Mouse (Mus musculus): Measurements from ENCODE around the gene Fbf1. TPM values are rescaled to one million over a fixed set of nuclear protein-coding genes. Genes with fewer than 3 reads are reported as not detected.

Fbf1 gene
- polyA plus RNA-seq, 1 experiment from 2014 or later = 87.4 TPM

DNA sequence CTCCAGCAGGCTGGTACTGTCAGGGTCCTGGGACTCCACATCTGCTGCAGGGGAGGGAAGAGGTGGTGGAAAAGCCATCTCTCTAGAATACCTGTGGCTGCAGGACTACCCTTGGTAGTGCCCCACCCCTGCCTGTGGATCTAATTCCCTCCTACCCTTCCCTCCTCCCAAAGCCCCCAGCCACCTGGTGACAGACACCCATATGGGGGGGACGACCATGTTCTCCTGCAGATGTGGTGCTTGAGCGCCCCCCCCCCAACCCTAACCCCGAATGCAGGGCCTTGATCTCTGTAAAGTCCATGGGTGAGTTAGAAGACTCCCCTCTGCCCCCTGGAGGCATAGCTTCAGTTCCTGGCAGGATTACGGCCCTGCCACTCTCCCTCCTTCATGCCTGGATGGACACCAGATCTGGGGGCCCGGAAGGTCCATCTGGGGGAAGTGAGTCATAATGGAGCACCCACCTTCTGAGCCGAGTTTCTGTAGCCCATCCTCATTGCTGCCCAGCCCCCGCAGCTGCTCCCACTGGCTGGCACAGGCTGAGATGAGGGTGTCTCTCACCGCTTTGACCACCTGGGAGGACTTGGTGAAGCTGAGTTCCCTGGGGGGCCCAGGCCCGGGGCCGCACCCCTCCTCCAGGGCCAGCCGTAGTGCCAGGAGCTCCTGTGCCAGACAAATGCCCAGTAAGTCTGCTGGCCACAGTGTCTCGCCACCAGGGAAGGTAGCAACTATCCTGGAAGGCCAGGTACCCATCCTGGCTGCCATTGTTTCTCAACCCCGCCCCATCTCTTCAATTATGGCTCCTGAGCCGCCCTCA is 60.8 kb downstream of the Fbf1 start:
- H3K4me3 ChIP-seq (replicated peaks; ENCODE audit: low read length) = no peak overlapping the region
- H3K4me2 ChIP-seq (ENCODE audit: low read length) = no peak overlapping the region
- H3K4me1 ChIP-seq (replicated peaks; ENCODE audit: control insufficient read depth, insufficient read depth, low read length) = peaks cover 50% of the 10 kb centered on the region
- H3K9me3 ChIP-seq (ENCODE audit: control insufficient read depth, low read length) = no peaks in the 10 kb centered on the region
- 21% methylated on average over 14 of the region's 14 CpGs for WGBS
- H3K27me3 ChIP-seq (replicated peaks; ENCODE audit: control insufficient read depth, insufficient read depth, low read length) = peaks cover 54% of the 10 kb centered on the region
- no peak for ATAC-seq
- no peaks in the 10 kb centered on the region for H3K36me3 ChIP-seq (ENCODE audit: control insufficient read depth, insufficient read depth)
- H3K27ac ChIP-seq (ENCODE audit: low read length) = no peak overlapping the region
- no peak overlapping the region; the same call in 1 of the 2 replicates for H3K9ac ChIP-seq (replicated peaks; ENCODE audit: low read depth, low read length)

DNA sequence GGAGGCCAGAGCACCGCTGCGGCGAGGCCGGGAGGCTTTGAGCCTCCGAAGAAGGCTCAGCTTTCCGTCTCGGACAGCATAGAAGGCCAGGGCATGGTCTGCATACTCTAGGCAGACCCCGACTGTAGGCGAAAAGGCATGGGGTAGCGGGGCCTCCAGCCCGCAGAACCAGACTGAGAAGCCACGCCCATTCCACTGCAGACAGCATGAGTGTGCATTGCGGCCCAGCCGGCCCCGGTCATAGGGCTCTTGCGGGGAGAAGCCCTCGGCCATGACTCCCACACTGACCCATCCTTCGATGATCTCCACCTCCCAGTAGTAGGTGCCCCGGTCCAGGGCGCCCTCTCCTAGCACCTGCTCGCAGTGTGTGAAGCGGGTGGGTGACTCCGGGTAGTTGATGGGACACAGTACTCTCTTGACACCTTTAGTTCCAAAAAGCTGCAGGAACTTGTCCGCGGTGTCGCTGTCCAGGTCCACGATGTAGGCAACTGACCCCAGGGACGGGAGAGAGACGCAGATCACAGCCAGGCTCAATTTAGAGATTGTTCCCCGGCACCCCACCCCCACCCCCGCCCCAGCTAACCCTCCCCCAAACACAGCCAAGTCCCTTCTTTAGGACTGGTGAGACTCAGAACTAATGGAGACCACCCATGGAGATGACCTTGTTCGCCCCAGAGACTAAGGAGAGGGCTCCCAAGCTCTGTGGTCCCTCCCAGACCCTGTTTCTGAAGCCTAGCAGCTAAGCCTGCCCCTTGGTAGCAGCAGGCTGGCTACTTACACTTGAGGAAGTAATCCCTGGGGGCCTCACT is 61.6 kb downstream of the Fbf1 start:
- WGBS = 25% methylated on average over 32 of the region's 32 CpGs
- Histone ChIP-seq H3K27me3 (replicated peaks; ENCODE audit: control insufficient read depth, insufficient read depth, low read length) (peaks cover 54% of the 10 kb centered on the region), H3K27ac (ENCODE audit: low read length) (no peak overlapping the region), H3K4me2 (ENCODE audit: low read length) (no peak overlapping the region), H3K4me3 (replicated peaks; ENCODE audit: low read length) (no peak overlapping the region), H3K36me3 (ENCODE audit: control insufficient read depth, insufficient read depth) (no peaks in the 10 kb centered on the region), H3K4me1 (replicated peaks; ENCODE audit: control insufficient read depth, insufficient read depth, low read length) (peaks cover 55% of the 10 kb centered on the region), H3K9me3 (ENCODE audit: control insufficient read depth, low read length) (no peaks in the 10 kb centered on the region), H3K9ac (replicated peaks; ENCODE audit: low read depth, low read length) (no peak overlapping the region)
- no peak for ATAC-seq

DNA sequence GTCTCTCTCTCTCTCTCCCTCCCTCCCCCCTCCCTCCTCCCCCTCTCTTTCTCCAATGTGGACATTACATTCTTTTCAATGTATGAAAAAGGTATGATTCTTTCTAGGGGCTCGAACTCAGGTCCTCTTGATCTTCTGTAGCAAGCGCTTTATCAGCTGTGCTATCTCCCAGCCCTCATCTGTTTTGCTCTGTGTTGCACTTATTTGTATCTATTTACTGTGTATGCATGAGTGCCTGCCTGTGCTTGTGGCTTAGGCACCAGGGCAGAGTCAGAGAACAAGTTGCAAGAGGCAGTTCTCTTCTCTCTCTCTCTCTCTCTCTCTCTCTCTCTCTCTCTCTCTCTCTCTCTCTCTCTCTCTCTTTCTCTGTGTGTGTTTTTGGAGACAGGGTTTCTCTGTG is 62.9 kb downstream of the Fbf1 start:
- no peak overlapping the region for H3K9ac ChIP-seq (replicated peaks; ENCODE audit: low read depth, low read length)
- H3K4me3 ChIP-seq (replicated peaks; ENCODE audit: low read length) = no peak overlapping the region
- H3K4me1 ChIP-seq (replicated peaks; ENCODE audit: control insufficient read depth, insufficient read depth, low read length) = peaks cover 53% of the 10 kb centered on the region
- no peak overlapping the region for H3K27ac ChIP-seq (ENCODE audit: low read length)
- H3K27me3 ChIP-seq (replicated peaks; ENCODE audit: control insufficient read depth, insufficient read depth, low read length) = peaks cover 44% of the 10 kb centered on the region
- no peak for ATAC-seq
- no peaks in the 10 kb centered on the region for H3K9me3 ChIP-seq (ENCODE audit: control insufficient read depth, low read length)
- H3K36me3 ChIP-seq (ENCODE audit: control insufficient read depth, insufficient read depth) = no peaks in the 10 kb centered on the region
- no peak overlapping the region for H3K4me2 ChIP-seq (ENCODE audit: low read length)
- WGBS = 90% methylated on average over 2 of the region's 2 CpGs

- no peak overlapping the region for H3K4me2 ChIP-seq (ENCODE audit: low read length)
- no peaks in the 10 kb centered on the region for H3K36me3 ChIP-seq (ENCODE audit: control insufficient read depth, insufficient read depth)
- H3K27me3 ChIP-seq (replicated peaks; ENCODE audit: control insufficient read depth, insufficient read depth, low read length) = peaks cover 36% of the 10 kb centered on the region
- no peak for ATAC-seq
- H3K9me3 ChIP-seq (ENCODE audit: control insufficient read depth, low read length) = no peaks in the 10 kb centered on the region
- H3K27ac ChIP-seq (ENCODE audit: low read length) = no peak overlapping the region
- peaks cover 44% of the 10 kb centered on the region for H3K4me1 ChIP-seq (replicated peaks; ENCODE audit: control insufficient read depth, insufficient read depth, low read length)
- no peak overlapping the region for H3K4me3 ChIP-seq (replicated peaks; ENCODE audit: low read length)
- 42% methylated on average over 14 of the region's 14 CpGs for WGBS
- H3K9ac ChIP-seq (replicated peaks; ENCODE audit: low read depth, low read length) = no peak overlapping the region
Measured at GRCm38 (mm10) chr11:116104006-116104646, 63.8 kb downstream of the Fbf1 start.

DNA sequence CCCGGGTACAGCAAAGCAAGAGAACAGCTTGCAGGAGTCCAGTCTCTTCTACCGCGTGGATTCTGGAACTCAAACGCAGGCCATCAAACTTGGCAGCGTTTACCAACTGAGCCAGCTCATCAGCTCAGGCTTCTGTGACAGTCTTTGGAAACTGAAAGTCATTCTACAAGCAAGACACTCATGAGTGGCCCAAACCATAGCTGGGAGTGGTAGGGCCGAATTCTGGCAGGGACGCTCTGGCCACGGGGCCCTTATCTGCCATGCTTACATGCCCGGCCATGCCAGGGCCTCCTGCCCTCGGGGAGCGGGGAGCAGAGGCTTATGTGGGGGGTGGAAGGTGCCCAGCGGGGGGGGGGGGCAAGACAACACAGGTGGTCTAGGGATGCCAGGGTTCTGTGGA is 64.4 kb downstream of the Fbf1 start:
- WGBS = 75% methylated on average over 12 of the region's 12 CpGs
- H3K4me1 ChIP-seq (replicated peaks; ENCODE audit: control insufficient read depth, insufficient read depth, low read length) = peaks cover 40% of the 10 kb centered on the region
- no peak overlapping the region for H3K4me2 ChIP-seq (ENCODE audit: low read length)
- H3K36me3 ChIP-seq (ENCODE audit: control insufficient read depth, insufficient read depth) = no peaks in the 10 kb centered on the region
- H3K27ac ChIP-seq (ENCODE audit: low read length) = no peak overlapping the region
- no peak overlapping the region for H3K9ac ChIP-seq (replicated peaks; ENCODE audit: low read depth, low read length)
- no peak overlapping the region for H3K4me3 ChIP-seq (replicated peaks; ENCODE audit: low read length)
- H3K27me3 ChIP-seq (replicated peaks; ENCODE audit: control insufficient read depth, insufficient read depth, low read length) = peaks cover 31% of the 10 kb centered on the region
- no peak for ATAC-seq
- no peaks in the 10 kb centered on the region for H3K9me3 ChIP-seq (ENCODE audit: control insufficient read depth, low read length)

GRCm38 (mm10) chr11:116102472-116102871 is 65.5 kb downstream of the Fbf1 start:
- Histone ChIP-seq H3K27ac (ENCODE audit: low read length) (peak overlapping the region; percentile 75), H3K4me3 (replicated peaks; ENCODE audit: low read length) (no peak overlapping the region), H3K27me3 (replicated peaks; ENCODE audit: control insufficient read depth, insufficient read depth, low read length) (peaks cover 20% of the 10 kb centered on the region), H3K9me3 (ENCODE audit: control insufficient read depth, low read length) (no peaks in the 10 kb centered on the region), H3K4me2 (ENCODE audit: low read length) (no peak overlapping the region), H3K36me3 (ENCODE audit: control insufficient read depth, insufficient read depth) (no peaks in the 10 kb centered on the region), H3K4me1 (replicated peaks; ENCODE audit: control insufficient read depth, insufficient read depth, low read length) (peaks cover 32% of the 10 kb centered on the region), H3K9ac (replicated peaks; ENCODE audit: low read depth, low read length) (no peak overlapping the region)
- 33% methylated on average over 3 of the region's 4 CpGs for WGBS
- peak; percentile 31 for ATAC-seq

GRCm38 (mm10) chr11:116101931-116102381 is 66.0 kb downstream of the Fbf1 start:
- Histone ChIP-seq H3K4me1 (replicated peaks; ENCODE audit: control insufficient read depth, insufficient read depth, low read length) (peaks cover 29% of the 10 kb centered on the region), H3K4me3 (replicated peaks; ENCODE audit: low read length) (no peak overlapping the region), H3K4me2 (ENCODE audit: low read length) (no peak overlapping the region), H3K9me3 (ENCODE audit: control insufficient read depth, low read length) (no peaks in the 10 kb centered on the region), H3K36me3 (ENCODE audit: control insufficient read depth, insufficient read depth) (no peaks in the 10 kb centered on the region), H3K27ac (ENCODE audit: low read length) (peak overlapping the region; percentile 75), H3K9ac (replicated peaks; ENCODE audit: low read depth, low read length) (peak overlapping the region; percentile 22; the same call in 1 of the 2 replicates), H3K27me3 (replicated peaks; ENCODE audit: control insufficient read depth, insufficient read depth, low read length) (peaks cover 15% of the 10 kb centered on the region)
- WGBS = 9% methylated on average over 11 of the region's 11 CpGs
- peak; percentile 93 for ATAC-seq

DNA sequence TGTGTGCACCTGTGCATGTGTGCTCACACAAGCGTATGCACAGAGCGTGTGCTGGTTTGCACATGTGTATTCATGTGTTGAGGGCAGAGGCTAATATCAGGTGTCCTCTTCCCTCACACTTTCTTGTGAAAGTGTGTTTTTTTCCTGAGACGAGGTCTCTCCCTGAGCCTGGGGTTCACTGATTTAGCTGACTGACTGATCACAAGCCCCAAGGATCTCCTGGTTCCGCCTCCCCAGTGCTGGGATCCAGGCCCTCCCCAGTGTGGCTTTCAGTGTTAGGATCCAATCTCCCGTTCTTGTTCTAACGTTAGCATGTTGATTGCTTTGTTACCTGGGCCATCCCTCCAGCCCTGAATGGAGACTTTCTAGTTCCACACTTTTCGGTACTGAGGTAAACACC is 67.1 kb downstream of the Fbf1 start:
- Histone ChIP-seq H3K4me3 (replicated peaks; ENCODE audit: low read length) (no peak overlapping the region), H3K27ac (ENCODE audit: low read length) (no peak overlapping the region), H3K9me3 (ENCODE audit: control insufficient read depth, low read length) (0 out of 2 replicates have a peak, but pooled peaks cover 4% of the 10 kb centered on the region), H3K27me3 (replicated peaks; ENCODE audit: control insufficient read depth, insufficient read depth, low read length) (peaks cover 4% of the 10 kb centered on the region; the same call in 1 of the 2 replicates), H3K36me3 (ENCODE audit: control insufficient read depth, insufficient read depth) (no peaks in the 10 kb centered on the region), H3K9ac (replicated peaks; ENCODE audit: low read depth, low read length) (no peak overlapping the region), H3K4me1 (replicated peaks; ENCODE audit: control insufficient read depth, insufficient read depth, low read length) (peaks cover 21% of the 10 kb centered on the region), H3K4me2 (ENCODE audit: low read length) (no peak overlapping the region)
- no peak for ATAC-seq
- 82% methylated on average over 7 of the region's 7 CpGs for WGBS

DNA sequence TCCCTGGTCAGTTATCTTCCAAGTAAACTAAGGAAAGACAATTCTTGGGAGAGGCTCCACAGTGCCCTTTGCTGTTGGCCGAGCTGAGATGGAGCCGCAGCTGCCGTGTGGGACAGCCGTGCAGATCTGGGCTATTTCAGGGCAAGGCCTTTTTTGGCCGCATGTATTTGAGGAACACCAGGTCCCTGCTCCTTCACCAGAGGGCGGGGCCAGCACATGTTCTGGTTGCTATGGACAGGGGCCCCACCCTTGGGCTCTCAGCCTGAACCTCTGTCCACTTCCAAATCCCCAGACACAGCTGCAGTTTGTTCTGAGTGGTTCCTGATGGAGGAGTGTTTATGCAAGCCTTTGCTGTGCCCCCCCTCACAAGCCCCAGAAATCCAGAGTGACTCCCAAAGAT is 67.6 kb downstream of the Fbf1 start:
- no peak for ATAC-seq
- Histone ChIP-seq H3K9me3 (ENCODE audit: control insufficient read depth, low read length) (0 out of 2 replicates have a peak, but pooled peaks cover 4% of the 10 kb centered on the region), H3K9ac (replicated peaks; ENCODE audit: low read depth, low read length) (no peak overlapping the region), H3K4me1 (replicated peaks; ENCODE audit: control insufficient read depth, insufficient read depth, low read length) (peaks cover 21% of the 10 kb centered on the region), H3K27ac (ENCODE audit: low read length) (no peak overlapping the region), H3K27me3 (replicated peaks; ENCODE audit: control insufficient read depth, insufficient read depth, low read length) (no peaks in the 10 kb centered on the region; the same call in 1 of the 2 replicates), H3K36me3 (ENCODE audit: control insufficient read depth, insufficient read depth) (no peaks in the 10 kb centered on the region), H3K4me3 (replicated peaks; ENCODE audit: low read length) (no peak overlapping the region), H3K4me2 (ENCODE audit: low read length) (no peak overlapping the region)
- WGBS = 93% methylated on average over 6 of the region's 6 CpGs
